Mouse (Mus musculus) spleen, embryonic (tissue): ENCODE measurements around the gene Jade2.
"Not testable (repeated sequence)": the region's sequence is repeated elsewhere in the genome, so short reads cannot be mapped to it uniquely, and the experiment has no call there.

Experiments
- CTCF ChIA-PET: fragments of 350-600 bp; sonication (Branson Sonifier 250); formaldehyde crosslinking; loops from one replicate; lab custom pipeline; 2022; lab: Charles Lee

Jade2 gene

DNA sequence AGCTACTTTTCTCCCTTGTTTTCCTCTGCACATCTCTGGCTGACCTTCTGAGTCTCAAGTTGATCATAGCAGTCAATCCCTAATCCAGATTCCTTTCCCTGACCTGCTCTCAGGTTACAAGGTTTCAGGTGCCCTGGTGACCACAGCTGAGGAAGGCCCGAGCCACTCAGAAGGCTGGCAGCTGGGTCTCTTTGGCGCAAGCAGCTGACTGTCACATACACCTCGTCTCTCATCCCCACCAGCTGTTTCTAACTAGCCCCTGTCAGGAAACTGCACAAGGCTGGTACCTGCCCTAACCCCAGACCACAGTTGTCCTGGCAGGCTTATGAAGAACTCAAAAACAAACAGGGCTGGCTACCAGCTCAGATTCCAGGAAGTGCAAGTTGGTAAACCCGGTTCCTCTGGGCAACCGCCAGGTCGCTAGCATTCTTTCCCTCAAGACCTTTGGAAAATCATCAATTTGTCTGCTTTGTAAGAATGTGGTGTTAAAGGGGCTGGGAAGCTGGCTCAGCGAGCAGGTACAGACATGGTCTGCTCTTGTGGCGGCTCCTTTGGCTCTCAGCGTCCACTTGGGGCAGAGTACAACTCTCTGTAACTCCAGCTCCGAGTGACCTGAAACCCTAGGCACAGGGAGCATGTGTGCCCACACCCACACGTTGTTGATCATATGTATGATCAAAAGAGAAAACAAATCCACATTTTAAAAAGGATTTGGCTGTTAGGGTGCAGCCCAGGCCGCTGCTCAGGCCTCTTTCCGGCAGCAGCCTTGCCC, 50.2 kb downstream of the Jade2 start:
- CTCF ChIA-PET = interaction anchor here (1.0 kb wide), 1 partner anchor 18 kb away, joined by 4 read pairs; no protein-coding TSS in a partner anchor

DNA sequence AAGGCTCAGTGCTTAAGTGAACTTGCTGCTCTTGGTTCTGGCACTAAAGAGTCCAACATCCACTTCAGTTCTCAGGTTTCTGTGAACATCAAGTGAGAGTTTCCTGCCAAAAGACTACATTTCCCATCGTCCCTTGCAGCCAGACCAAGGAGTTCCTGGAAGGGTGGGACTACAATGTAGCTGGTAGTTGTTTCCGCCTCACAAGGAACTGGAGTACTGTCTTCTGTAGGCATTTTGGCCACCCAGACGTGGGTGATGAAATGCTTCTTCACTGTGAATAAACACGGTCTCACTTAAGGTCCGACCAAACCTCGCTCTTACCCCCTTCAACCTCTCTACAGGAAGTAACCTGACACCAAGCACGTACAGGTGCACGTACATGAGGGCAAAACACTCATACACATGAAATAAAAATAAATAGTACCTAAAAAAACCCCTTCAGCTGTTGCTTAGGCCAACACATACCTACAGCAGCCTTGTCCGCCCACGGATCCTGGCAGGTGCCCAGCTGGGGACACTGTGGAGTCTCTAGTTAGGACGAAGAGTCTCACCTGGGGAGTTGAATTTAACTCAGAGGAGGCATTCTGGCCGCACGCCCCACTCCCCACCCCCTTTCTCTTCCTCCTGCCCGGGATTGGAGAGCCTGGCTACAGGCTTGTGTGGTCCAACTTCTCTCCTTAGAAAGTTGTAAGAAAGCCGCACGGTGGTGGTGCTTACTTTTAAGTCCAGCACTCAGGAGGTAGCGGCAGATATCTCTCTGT, 52.1 kb downstream of the Jade2 start:
- CTCF ChIA-PET = no interaction called here

DNA sequence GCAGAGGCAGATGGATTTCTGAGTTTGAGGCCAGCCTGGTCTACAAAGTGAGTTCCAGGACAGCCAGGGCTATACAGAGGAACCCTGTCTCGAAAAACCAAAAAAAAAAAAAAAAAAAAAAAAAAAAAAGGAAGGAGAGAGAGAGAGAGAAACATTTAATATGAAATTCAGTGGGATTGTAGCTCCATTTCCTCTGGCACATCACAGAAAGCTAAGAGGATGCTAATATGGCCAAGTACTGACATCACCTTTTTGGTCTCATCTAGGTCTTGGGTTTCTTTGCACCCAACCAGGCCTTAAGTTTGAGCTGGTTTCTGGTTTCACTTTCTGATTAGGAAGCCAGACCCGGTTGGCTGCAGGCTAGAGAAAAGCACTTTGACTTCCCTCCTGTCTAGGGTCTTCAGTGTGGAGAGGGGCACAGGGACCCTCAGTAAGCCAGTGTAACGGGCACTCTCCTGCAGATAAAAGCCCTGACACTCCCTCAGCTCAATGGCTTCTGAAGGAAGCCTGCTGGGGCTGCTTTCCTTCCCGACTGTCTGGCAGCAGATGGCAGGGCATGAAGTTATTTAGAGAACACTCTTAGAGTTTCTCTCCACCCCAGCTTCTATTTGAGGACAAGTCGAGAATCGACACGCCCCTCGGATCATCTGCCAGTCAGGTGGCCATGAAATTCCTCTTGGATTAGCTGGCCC, 56.7 kb downstream of the Jade2 start:
- CTCF ChIA-PET = interaction anchor here (0.7 kb wide), 1 partner anchor 1823 kb away, joined by 5 read pairs; no protein-coding TSS in a partner anchor

- CTCF ChIA-PET = no interaction called here
These were observed 61.2 kb downstream of the Jade2 start for GRCm38 (mm10) chr11:51796272-51796671.

GRCm38 (mm10) chr11:51790662-51791061, 66.8 kb downstream of the Jade2 start:
- CTCF ChIA-PET = no interaction called here

- CTCF ChIA-PET = not testable (repeated sequence)
These were observed 67.7 kb downstream of the Jade2 start for GRCm38 (mm10) chr11:51789735-51790134.

DNA sequence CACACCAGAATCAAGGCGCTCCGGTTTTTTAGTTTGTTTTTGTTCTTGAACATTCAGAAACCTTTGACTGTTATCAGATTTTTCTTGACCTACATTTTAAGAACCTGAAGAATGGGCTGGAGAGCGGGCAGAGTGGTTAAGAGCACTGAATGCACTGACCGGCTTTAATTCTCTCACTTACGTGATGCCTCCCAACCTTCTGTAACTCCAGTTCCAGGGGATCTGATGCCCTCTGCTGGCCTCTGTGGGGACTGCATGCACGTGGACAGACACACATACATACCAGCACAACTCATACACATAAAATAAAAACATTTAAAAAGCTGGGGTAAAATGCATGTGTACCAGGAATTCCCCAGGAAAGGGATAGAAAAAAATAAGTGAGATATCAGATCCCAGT, 71.5 kb downstream of the Jade2 start:
- CTCF ChIA-PET = no interaction called here

DNA sequence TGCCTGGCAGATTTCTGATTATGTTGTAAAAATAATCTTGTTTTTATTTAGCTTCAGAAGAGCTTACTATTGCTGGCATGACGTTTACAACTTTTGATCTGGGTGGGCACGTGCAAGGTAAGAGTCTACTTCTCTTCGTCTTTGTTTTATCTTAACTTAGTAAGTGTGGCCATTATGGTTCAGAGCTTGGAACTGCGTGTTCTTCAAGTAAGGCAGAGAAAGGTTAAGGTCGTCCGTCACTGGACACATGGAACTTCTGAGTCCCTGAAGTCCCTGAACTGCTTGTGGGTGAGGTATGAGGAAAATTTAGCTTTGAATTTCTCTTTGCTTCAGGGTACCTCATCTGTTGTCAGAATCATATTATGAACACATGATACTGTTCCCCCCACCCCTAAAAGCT, 74.7 kb downstream of the Jade2 start:
- CTCF ChIA-PET = no interaction called here

DNA sequence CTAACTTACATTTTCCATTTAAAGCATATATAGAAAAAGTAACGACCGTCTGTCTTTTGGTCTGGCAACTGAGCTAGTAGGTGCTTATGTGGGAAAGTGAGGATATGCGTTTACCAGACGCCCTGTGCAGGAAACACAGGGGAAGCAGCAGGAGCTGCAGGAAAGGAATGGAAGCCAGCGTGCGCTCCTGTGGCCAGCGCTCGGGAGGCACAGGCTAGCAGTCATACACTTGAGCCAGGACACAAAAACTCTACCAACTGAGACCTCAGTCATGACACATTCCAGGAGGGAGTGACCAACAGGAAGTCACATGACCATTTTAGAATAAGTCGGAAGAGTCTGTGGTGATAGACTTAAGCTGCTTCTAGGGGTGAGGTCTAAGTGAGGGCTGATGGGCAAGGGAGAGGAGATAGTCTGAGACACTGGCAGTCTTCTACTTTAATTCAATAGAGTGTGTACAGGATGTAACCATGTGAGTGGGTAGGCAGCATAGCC, 76.6 kb downstream of the Jade2 start:
- CTCF ChIA-PET = no interaction called here

DNA sequence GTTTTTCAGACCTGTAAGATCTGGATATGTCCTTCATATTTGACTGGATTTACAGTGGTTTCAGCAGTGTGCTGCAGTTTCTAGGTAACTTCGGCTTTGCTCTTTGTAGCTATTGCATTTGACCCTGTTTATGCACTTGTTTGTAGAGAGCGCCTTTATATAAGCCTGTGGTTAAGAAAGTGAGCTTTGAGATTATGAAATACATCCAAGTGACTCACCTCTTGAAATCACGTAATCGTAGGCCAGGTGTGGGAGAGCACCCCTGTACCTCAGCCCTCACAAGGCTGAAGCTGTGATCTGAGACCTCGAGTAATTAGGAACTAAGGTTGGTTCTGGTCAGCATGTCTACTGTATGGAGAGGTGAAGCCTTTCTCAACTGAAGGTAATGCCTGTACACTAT, 80.0 kb downstream of the Jade2 start:
- CTCF ChIA-PET = no interaction called here

DNA sequence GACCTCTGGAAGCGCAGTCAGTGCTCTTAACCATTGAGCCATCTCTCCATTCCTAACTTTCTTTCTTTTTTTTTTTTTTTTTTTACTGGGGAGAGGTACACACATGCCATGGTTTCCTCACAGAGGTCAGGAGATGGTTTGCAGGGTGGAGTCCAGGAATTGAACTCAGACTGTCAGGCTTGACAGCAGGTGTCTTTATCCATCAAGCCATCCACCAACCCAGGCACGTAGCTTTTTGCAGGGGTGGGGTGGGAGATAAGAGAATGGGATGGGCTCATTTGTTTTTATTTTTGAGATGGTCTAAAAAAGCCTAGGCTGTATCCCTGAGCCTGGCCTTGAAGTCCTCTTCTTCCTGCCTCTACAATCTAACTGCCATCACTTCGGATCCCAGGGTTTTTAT, 81.9 kb downstream of the Jade2 start:
- CTCF ChIA-PET = interaction anchor here (1.1 kb wide), 1 partner anchor 445 kb away, joined by 3 read pairs; no protein-coding TSS in a partner anchor

- CTCF ChIA-PET = interaction anchor here (0.8 kb wide), 1 partner anchor 9 kb away, joined by 4 read pairs; no protein-coding TSS in a partner anchor
These were observed 89.2 kb downstream of the Jade2 start for GRCm38 (mm10) chr11:51768296-51768695.

GRCm38 (mm10) chr11:51767579-51768220, 89.8 kb downstream of the Jade2 start:
- CTCF ChIA-PET = no interaction called here

- CTCF ChIA-PET = no interaction called here
These were observed 92.6 kb downstream of the Jade2 start for GRCm38 (mm10) chr11:51764816-51765215.

DNA sequence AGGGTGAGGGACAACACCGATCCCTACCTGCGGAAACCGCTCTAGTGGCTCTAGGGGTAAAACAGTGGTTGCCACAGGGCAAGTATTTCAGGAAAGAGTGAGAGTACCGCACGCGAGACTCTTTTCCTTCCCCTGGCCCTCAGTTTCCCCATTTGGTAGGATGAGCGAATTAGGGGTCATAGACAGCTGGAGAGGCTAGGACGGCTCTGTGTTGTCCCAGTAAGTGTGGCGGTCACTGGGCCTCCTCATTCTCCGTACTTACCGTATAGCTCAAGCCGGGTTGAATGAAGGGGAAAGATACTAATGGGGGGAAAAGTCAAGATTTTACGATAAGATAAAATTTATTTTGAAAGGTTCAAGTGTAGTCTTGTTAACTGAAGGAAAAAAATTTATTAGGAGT, 93.5 kb downstream of the Jade2 start:
- CTCF ChIA-PET = interaction anchor here (0.6 kb wide), 2 partner anchors 31 to 461 kb away, joined by 12 to 13 read pairs; no protein-coding TSS in a partner anchor
